Mouse (Mus musculus): ENCODE measurements at regions not wholly inside any gene's neighbourhood (a gene's known extent, or its start where the extent isn't known, plus 50 kb on each side); places are given as distances from the start of the nearest gene placed in this dataset.

GRCm38 (mm10) chr3:117108966-117109700, 140.3 kb upstream of the Palmd start:
- H3K4me2 ChIP-seq (replicated peaks; ENCODE audit: low read depth, low read length), result no peak overlapping the region
- no peak overlapping the region for H3K27ac ChIP-seq (ENCODE audit: low read depth, low read length)
- H3K4me1 ChIP-seq (replicated peaks; ENCODE audit: control insufficient read depth, insufficient read depth, low read length), result no peaks in the 10 kb centered on the region
- H3K4me3 ChIP-seq (ENCODE audit: low read depth, low read length), result no peak overlapping the region
- DNase-seq (ENCODE audit: low spot score) (no peak), ATAC-seq (ENCODE audit: low FRiP score) (no peak)
- no peaks in the 10 kb centered on the region for H3K36me3 ChIP-seq (ENCODE audit: control insufficient read depth, insufficient read depth, low read length)
- no peak overlapping the region for H3K9ac ChIP-seq (ENCODE audit: low read depth, low read length)
- H3K9me3 ChIP-seq (ENCODE audit: control insufficient read depth, low read length), result no peaks in the 10 kb centered on the region
- H3K27me3 ChIP-seq (ENCODE audit: control insufficient read depth, insufficient read depth, low read length), result no peaks in the 10 kb centered on the region
- 72% methylated on average over 8 of the region's 8 CpGs for WGBS

GRCm38 (mm10) chr3:117107986-117108385, 139.2 kb upstream of the Palmd start:
- DNase-seq (ENCODE audit: low spot score), result no peak
- H3K9ac ChIP-seq (ENCODE audit: low read depth, low read length), result no peak overlapping the region
- no peak for ATAC-seq (ENCODE audit: low FRiP score)

DNA sequence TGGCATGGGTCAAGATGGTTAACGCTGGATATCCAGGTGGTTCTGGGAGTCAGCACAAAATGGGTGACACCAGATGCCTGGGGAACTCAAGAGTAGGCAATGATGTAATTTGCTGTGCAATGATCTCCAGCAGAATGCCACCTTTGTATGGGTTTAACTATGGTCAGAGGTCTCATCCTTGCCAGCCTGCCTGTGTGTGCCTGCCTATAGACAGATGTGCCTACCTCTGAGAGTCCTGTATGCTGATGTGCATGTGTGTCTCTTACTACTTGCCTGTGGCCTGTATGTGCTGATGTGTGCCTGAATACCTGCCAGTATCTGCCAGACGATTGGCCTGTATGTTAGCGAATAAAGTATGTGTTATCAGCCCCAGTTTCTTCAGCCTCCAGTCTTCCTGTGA, 138.6 kb upstream of the Palmd start:
- WGBS, result 89% methylated on average over 3 of the region's 3 CpGs
- Histone ChIP-seq H3K4me2 (replicated peaks; ENCODE audit: low read depth, low read length) (no peak overlapping the region), H3K4me3 (ENCODE audit: low read depth, low read length) (no peak overlapping the region), H3K9ac (ENCODE audit: low read depth, low read length) (no peak overlapping the region), H3K4me1 (replicated peaks; ENCODE audit: control insufficient read depth, insufficient read depth, low read length) (no peaks in the 10 kb centered on the region), H3K27me3 (ENCODE audit: control insufficient read depth, insufficient read depth, low read length) (no peaks in the 10 kb centered on the region), H3K9me3 (ENCODE audit: control insufficient read depth, low read length) (no peaks in the 10 kb centered on the region), H3K27ac (ENCODE audit: low read depth, low read length) (no peak overlapping the region), H3K36me3 (ENCODE audit: control insufficient read depth, insufficient read depth, low read length) (no peaks in the 10 kb centered on the region)
- ATAC-seq (ENCODE audit: low FRiP score), result no peak
- no peak for DNase-seq (ENCODE audit: low spot score)

More at GRCm38 (mm10) chr3:117107986-117108385, 139.2 kb upstream of the Palmd start:
- H3K4me2 ChIP-seq (replicated peaks; ENCODE audit: low read depth, low read length), result no peak overlapping the region
- no peaks in the 10 kb centered on the region for H3K4me1 ChIP-seq (replicated peaks; ENCODE audit: control insufficient read depth, insufficient read depth, low read length)
- no peak overlapping the region for H3K27ac ChIP-seq (ENCODE audit: low read depth, low read length)
- H3K9me3 ChIP-seq (ENCODE audit: control insufficient read depth, low read length), result no peaks in the 10 kb centered on the region
- WGBS, result 65% methylated on average over 6 of the region's 6 CpGs
- H3K27me3 ChIP-seq (ENCODE audit: control insufficient read depth, insufficient read depth, low read length), result no peaks in the 10 kb centered on the region
- H3K4me3 ChIP-seq (ENCODE audit: low read depth, low read length), result no peak overlapping the region
- H3K36me3 ChIP-seq (ENCODE audit: control insufficient read depth, insufficient read depth, low read length), result no peaks in the 10 kb centered on the region

DNA sequence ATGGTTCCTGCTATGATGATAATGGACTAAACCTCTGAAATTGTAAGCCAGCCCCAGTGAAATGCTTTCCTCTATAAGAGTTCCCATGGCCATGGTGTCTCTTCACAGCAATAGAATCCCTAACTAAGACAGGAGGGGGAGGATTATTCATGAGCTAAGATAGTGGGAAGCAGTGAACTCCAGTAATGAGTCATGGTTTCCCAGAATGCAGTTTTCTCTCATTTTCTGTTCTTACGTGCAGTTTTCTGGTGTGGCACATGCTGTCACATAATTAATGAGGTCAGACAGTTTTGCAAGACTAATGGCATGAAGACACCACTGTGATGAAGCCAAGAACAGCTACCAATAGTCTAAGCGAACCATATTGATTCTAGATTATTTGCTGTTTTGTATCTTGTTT, 118.9 kb upstream of the Palmd start:
- H3K9me3 ChIP-seq (ENCODE audit: control insufficient read depth, low read length), result no peaks in the 10 kb centered on the region
- no peak for DNase-seq (ENCODE audit: low spot score)
- no peak overlapping the region for H3K9ac ChIP-seq (ENCODE audit: low read depth, low read length)
- no peak overlapping the region for H3K27ac ChIP-seq (ENCODE audit: low read depth, low read length)
- no peaks in the 10 kb centered on the region for H3K4me1 ChIP-seq (replicated peaks; ENCODE audit: control insufficient read depth, insufficient read depth, low read length)
- no peak for ATAC-seq (ENCODE audit: low FRiP score)
- no peaks in the 10 kb centered on the region for H3K36me3 ChIP-seq (ENCODE audit: control insufficient read depth, insufficient read depth, low read length)
- H3K4me2 ChIP-seq (replicated peaks; ENCODE audit: low read depth, low read length), result no peak overlapping the region
- no peaks in the 10 kb centered on the region for H3K27me3 ChIP-seq (ENCODE audit: control insufficient read depth, insufficient read depth, low read length)
- WGBS, result 74% methylated on average over 2 of the region's 2 CpGs
- H3K4me3 ChIP-seq (ENCODE audit: low read depth, low read length), result no peak overlapping the region

DNA sequence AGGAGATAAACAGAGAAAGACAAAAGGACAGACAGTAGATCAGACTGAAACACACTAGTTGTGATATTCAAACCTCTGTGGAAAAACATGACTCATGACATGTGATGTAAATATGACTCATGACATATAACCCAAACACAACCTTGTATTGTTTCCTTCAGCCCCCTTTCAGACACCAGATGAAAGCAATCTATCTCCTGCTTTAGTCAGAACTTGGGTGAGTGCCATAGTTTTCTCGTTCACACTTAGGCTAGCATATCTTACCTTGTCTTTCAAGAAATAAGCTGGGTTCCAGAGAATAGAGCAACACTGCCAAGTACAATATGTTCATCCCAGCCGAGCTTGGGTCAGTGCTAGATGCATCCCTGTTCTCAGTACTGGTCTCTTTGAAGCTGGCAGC, 107.9 kb upstream of the Palmd start:
- H3K4me1 ChIP-seq (replicated peaks; ENCODE audit: control insufficient read depth, insufficient read depth, low read length), result no peaks in the 10 kb centered on the region
- H3K36me3 ChIP-seq (ENCODE audit: control insufficient read depth, insufficient read depth, low read length), result no peaks in the 10 kb centered on the region
- ATAC-seq (ENCODE audit: low FRiP score) (no peak), DNase-seq (ENCODE audit: low spot score) (no peak)
- no peak overlapping the region for H3K9ac ChIP-seq (ENCODE audit: low read depth, low read length)
- no peaks in the 10 kb centered on the region for H3K27me3 ChIP-seq (ENCODE audit: control insufficient read depth, insufficient read depth, low read length)
- no peak overlapping the region for H3K4me3 ChIP-seq (ENCODE audit: low read depth, low read length)
- WGBS, result 78% methylated on average over 2 of the region's 2 CpGs
- H3K4me2 ChIP-seq (replicated peaks; ENCODE audit: low read depth, low read length), result no peak overlapping the region
- no peak overlapping the region for H3K27ac ChIP-seq (ENCODE audit: low read depth, low read length)
- no peaks in the 10 kb centered on the region; the same call in 1 of the 2 replicates for H3K9me3 ChIP-seq (ENCODE audit: control insufficient read depth, low read length)

DNA sequence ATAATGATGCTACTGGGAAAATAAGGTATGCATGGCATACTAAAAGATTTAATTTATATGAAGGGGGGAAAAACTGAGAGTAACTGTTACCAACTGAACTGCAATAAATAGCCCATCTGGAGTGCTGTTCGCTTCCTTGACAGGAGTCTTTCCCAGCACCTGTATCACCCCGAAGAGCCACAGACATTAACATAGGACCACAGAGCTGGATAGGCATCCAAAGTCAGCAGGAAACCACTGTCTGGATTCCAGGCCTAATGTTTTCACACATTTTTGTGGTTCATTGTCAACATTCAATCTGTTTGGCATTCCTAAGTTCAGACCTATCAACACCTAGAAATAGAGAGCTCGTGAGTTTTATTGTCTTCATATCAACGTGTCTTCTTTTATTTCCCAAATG, 104.6 kb upstream of the Palmd start:
- DNase-seq (ENCODE audit: low spot score) (no peak), ATAC-seq (ENCODE audit: low FRiP score) (no peak)
- Histone ChIP-seq H3K4me1 (replicated peaks; ENCODE audit: control insufficient read depth, insufficient read depth, low read length) (no peaks in the 10 kb centered on the region), H3K4me3 (ENCODE audit: low read depth, low read length) (no peak overlapping the region), H3K4me2 (replicated peaks; ENCODE audit: low read depth, low read length) (no peak overlapping the region), H3K9me3 (ENCODE audit: control insufficient read depth, low read length) (no peaks in the 10 kb centered on the region; the same call in 1 of the 2 replicates), H3K27ac (ENCODE audit: low read depth, low read length) (no peak overlapping the region), H3K36me3 (ENCODE audit: control insufficient read depth, insufficient read depth, low read length) (no peaks in the 10 kb centered on the region), H3K27me3 (ENCODE audit: control insufficient read depth, insufficient read depth, low read length) (no peaks in the 10 kb centered on the region), H3K9ac (ENCODE audit: low read depth, low read length) (no peak overlapping the region)
- 83% methylated on average over 4 of the region's 4 CpGs for WGBS

DNA sequence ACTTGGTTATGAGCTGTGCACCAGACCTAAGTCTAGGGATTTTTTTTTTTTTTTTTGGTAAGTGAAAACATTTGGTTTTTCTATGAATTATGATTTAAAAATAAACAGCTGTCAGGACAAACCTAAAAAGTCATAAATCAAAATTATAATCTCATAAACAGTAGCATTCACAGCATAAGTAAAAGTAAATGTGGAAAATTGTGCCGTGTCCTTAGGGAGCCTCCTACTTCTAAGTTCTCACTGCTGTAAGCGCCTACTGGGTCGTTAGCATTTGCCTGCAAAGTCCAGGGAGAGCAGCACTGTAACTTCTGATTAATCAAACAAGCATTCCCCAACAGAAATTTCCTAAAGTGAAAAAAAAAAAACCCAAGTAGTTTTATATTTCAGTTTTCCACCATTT, 104.2 kb upstream of the Palmd start:
- DNase-seq (ENCODE audit: low spot score) (no peak), ATAC-seq (ENCODE audit: low FRiP score) (no peak)
- 73% methylated on average over 3 of the region's 3 CpGs for WGBS
- Histone ChIP-seq H3K9ac (ENCODE audit: low read depth, low read length) (no peak overlapping the region), H3K4me2 (replicated peaks; ENCODE audit: low read depth, low read length) (no peak overlapping the region), H3K36me3 (ENCODE audit: control insufficient read depth, insufficient read depth, low read length) (no peaks in the 10 kb centered on the region), H3K4me3 (ENCODE audit: low read depth, low read length) (no peak overlapping the region), H3K9me3 (ENCODE audit: control insufficient read depth, low read length) (no peaks in the 10 kb centered on the region; the same call in 1 of the 2 replicates), H3K27me3 (ENCODE audit: control insufficient read depth, insufficient read depth, low read length) (no peaks in the 10 kb centered on the region), H3K27ac (ENCODE audit: low read depth, low read length) (no peak overlapping the region), H3K4me1 (replicated peaks; ENCODE audit: control insufficient read depth, insufficient read depth, low read length) (no peaks in the 10 kb centered on the region)

DNA sequence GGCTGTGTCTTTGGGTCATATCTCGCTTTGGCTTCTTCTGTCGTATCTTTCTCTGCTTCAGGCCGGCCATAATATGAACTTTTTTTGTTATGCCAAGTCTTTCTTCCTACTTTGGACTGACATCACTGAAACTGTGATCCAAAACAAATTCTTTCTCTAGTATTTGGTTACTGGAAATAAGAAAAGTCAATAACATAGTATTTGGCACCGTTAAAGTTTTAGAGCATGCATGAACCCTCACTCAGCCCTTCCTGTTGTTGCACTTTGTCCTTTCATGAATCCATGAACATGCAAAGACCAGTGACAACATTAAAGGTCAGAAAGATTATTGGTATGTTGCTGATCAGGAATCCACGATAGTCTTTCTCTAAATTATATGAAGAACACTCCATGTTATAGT, 103.1 kb upstream of the Palmd start:
- H3K27ac ChIP-seq (ENCODE audit: low read depth, low read length), result no peak overlapping the region

DNA sequence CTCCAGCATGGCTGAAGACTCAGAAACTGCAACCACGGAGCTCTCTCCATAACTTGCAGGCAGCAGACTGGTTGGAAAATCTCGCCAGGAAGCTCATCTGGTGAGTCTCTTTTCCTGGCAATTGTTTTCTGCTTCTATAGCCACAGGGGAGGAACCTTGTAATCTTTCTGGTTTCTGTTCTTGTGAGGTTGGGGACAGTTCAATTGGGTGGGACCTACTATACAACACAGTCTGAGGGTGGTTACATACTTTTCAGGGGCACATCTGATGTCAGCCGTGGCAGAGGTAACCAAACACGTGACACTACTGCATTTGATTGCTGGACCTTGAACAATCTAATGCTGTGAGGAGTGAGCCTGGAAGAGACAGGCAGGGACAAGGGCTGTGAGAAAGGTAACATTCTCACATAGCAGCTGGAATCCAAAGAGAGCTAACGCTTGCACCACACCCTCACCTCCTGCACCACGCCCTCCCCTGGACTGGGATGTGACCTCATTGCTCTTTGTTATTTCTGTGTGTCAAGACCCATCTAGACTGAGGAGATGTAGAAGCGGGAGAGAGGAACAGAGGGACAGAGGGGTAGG, 98.8 kb upstream of the Palmd start:
- Histone ChIP-seq H3K36me3 (ENCODE audit: control insufficient read depth, insufficient read depth, low read length) (no peaks in the 10 kb centered on the region), H3K4me2 (replicated peaks; ENCODE audit: low read depth, low read length) (no peak overlapping the region), H3K27ac (ENCODE audit: low read depth, low read length) (no peak overlapping the region), H3K27me3 (ENCODE audit: control insufficient read depth, insufficient read depth, low read length) (no peaks in the 10 kb centered on the region), H3K4me1 (replicated peaks; ENCODE audit: control insufficient read depth, insufficient read depth, low read length) (no peaks in the 10 kb centered on the region), H3K4me3 (ENCODE audit: low read depth, low read length) (no peak overlapping the region), H3K9me3 (ENCODE audit: control insufficient read depth, low read length) (no peaks in the 10 kb centered on the region), H3K9ac (ENCODE audit: low read depth, low read length) (no peak overlapping the region)
- DNase-seq (ENCODE audit: low spot score) (no peak), ATAC-seq (ENCODE audit: low FRiP score) (no peak)
- 82% methylated on average over 7 of the region's 7 CpGs for WGBS

More for the DNA sequence above, 103.1 kb upstream of the Palmd start:
- ATAC-seq (ENCODE audit: low FRiP score) (no peak), DNase-seq (ENCODE audit: low spot score) (no peak)
- H3K4me1 ChIP-seq (replicated peaks; ENCODE audit: control insufficient read depth, insufficient read depth, low read length), result no peaks in the 10 kb centered on the region
- H3K36me3 ChIP-seq (ENCODE audit: control insufficient read depth, insufficient read depth, low read length), result no peaks in the 10 kb centered on the region
- H3K4me3 ChIP-seq (ENCODE audit: low read depth, low read length), result no peak overlapping the region
- H3K4me2 ChIP-seq (replicated peaks; ENCODE audit: low read depth, low read length), result no peak overlapping the region
- H3K9me3 ChIP-seq (ENCODE audit: control insufficient read depth, low read length), result no peaks in the 10 kb centered on the region; the same call in 1 of the 2 replicates
- no peaks in the 10 kb centered on the region for H3K27me3 ChIP-seq (ENCODE audit: control insufficient read depth, insufficient read depth, low read length)
- 93% methylated on average over 5 of the region's 5 CpGs for WGBS
- no peak overlapping the region for H3K9ac ChIP-seq (ENCODE audit: low read depth, low read length)

Data from hindbrain, embryonic 11.5 days (tissue).